Mouse (Mus musculus): Measurements from ENCODE around the gene Trpc4ap. TPM values are rescaled to one million over a fixed set of nuclear protein-coding genes. Genes with fewer than 3 reads are reported as not detected.
"Not testable (repeated sequence)": the region's sequence is repeated elsewhere in the genome, so short reads cannot be mapped to it uniquely, and the experiment has no call there.

Gene Trpc4ap
- total RNA-seq, 2 experiments from 2014 or later, result 81.3 to 82.5 TPM

DNA sequence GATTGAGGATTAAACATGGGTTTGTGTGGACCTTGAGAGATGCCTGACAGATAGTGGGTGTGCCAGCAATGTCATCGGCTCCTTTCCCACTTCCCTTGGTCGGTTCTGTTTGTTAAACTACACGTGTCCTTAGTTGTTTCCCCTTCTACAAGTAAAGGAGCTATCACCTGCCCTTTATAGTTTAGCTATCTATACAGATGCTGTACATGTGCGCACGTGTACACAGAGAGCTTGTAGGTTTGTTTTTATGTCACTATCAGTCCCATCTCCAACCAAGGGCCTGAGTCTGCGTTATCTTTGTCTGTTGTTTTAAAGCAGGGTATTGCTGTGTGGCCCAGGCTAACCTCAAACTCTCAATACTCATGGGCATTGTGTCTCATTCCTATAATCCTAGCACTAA lies 68.2 kb downstream of the Trpc4ap start:
- intact Hi-C loops (cut with DNase I), result no loop called here
- no peak for DNase-seq

- intact Hi-C loops (cut with DNase I), result no loop called here
These were observed 69.6 kb downstream of the Trpc4ap start for GRCm38 (mm10) chr2:155622606-155623005.

GRCm38 (mm10) chr2:155619817-155620216 lies 72.4 kb downstream of the Trpc4ap start:
- DNase-seq, result peak; percentile 86 to 95
- intact Hi-C loops (cut with DNase I), result loop anchor here (2.0 kb wide), 1 partner anchor 103 kb away; the partner anchor contains the start of gene Acss2

More at GRCm38 (mm10) chr2:155622606-155623005, 69.6 kb downstream of the Trpc4ap start:
- DNase-seq, result no peak

DNA sequence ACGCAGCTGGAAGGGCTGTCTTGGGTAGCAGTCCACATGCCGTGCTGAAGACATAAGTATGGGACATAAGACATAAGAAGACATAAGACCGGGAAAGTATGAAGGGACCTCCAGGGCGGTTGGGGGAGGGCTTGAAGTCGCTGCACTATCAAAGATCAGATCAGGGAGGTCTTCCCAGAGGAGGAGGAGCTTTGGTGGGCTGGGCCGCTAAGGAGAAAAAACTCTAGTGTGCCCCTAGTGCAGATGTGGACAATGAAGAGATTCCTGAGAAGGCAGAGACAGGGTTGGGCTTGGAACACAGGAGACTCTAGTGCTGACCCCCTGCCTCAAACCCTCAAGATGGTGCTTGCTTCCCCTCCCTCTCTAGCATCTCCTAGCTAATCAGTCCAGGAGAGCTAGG lies 75.2 kb downstream of the Trpc4ap start:
- intact Hi-C loops (cut with DNase I), result no loop called here
- DNase-seq, result no peak

DNA sequence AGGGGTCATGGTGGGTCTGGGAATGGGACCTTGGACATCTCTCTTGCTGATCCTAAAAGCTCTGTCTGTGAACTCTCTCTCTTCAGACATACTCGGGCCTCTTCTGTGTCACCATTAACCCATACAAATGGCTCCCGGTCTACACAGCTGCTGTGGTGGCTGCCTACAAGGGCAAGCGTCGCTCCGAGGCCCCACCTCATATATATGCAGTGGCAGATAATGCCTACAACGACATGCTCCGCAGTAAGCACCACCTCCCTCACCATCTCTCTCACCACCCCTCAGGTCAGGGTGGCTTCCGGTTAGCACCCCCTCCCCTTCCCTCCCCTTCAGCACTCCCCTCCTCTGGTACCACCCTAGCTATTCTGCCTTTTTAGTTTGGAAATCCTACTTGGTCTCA lies 78.2 kb downstream of the Trpc4ap start:
- DNase-seq, result no peak
- intact Hi-C loops (cut with DNase I), result no loop called here

- intact Hi-C loops (cut with DNase I), result no loop called here
- DNase-seq, result peak; percentile 55 to 73
These were observed 78.8 kb downstream of the Trpc4ap start for GRCm38 (mm10) chr2:155613326-155613755.

- intact Hi-C loops (cut with DNase I), result no loop called here
- no peak for DNase-seq
These were observed 80.2 kb downstream of the Trpc4ap start for GRCm38 (mm10) chr2:155611834-155612550.

GRCm38 (mm10) chr2:155610978-155611377 lies 81.2 kb downstream of the Trpc4ap start, which contains the start of gene Myh7b:
TSS of gene Myh7b (plus strand) at chr2:155611212.
- no peak for DNase-seq
- intact Hi-C loops (cut with DNase I), result no loop called here

GRCm38 (mm10) chr2:155606360-155606759 lies 85.8 kb downstream of the Trpc4ap start:
- DNase-seq, result peak; percentile 55 to 66
- intact Hi-C loops (cut with DNase I), result no loop called here

DNA sequence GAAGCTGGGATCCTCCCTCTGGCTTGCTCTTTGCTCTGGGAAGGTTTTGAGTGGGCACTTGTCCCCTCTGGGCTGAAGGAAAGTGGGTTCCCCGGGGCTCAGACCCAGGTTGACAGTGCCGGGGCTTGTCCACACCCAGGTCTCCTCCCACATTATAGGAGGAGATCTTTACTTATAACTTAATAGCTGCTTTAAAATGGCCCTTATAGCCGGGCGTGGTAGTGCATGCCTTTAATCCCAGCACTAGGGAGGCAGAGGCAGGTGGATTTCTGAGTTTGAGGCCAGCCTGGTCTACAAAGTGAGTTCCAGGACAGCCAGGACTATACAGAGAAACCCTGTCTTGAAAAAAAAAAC lies 87.0 kb downstream of the Trpc4ap start:
- intact Hi-C loops (cut with DNase I), result not testable (repeated sequence)

GRCm38 (mm10) chr2:155604560-155605235 lies 87.5 kb downstream of the Trpc4ap start:
- intact Hi-C loops (cut with DNase I), result no loop called here
- no peak for DNase-seq

More for the DNA sequence above, 87.0 kb downstream of the Trpc4ap start:
- DNase-seq, result not testable (repeated sequence)

GRCm38 (mm10) chr2:155603707-155604106 lies 88.5 kb downstream of the Trpc4ap start:
- DNase-seq, result peak in 1 of 2 experiments; percentile 26
- intact Hi-C loops (cut with DNase I), result no loop called here

GRCm38 (mm10) chr2:155595516-155595915 lies 96.7 kb downstream of the Trpc4ap start:
- intact Hi-C loops (cut with DNase I), result no loop called here
- DNase-seq, result no peak

- no peak for DNase-seq
- intact Hi-C loops (cut with DNase I), result no loop called here
These were observed 99.3 kb downstream of the Trpc4ap start for GRCm38 (mm10) chr2:155592854-155593283.

DNA sequence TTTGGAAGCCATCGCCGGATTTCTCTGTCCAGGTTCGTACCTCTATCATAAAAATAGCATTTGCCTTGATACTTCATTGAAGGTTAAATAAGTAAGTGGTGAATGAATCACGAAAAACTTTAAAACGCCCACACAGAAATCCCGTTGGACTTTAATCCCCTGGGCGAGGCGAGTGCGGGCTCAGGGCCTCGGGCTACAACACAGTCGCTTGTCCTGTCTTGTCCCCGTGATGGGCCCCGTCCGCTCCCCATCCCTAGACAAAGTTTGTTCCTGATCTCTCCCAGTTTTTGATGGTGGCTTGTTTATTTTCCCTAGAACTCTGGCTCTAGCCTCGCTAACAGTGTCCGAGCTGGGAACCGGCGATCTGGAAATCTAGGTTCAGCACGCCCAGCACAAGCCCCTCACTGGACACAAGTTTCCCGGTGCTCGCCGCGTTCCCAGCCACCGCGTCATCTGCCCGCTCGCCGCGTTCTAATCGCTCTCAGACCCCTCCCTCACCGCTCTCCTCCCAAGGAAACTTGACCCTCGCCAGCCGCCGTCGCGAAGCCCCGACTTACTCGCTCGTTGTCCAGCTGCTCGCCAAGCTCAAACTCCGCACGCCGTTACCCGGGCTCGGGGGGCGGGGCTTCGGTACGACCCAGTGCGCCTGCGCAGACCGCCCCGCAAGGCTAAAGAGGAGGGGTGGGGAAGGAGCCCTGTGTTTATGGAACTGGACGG lies 99.9 kb downstream of the Trpc4ap start, which contains the start of gene Gss:
TSS of gene Gss (minus strand) at position 674 of the 717 bp plus-strand sequence.
- peak; percentile 100 for DNase-seq
- intact Hi-C loops (cut with DNase I), result no loop called here

DNA sequence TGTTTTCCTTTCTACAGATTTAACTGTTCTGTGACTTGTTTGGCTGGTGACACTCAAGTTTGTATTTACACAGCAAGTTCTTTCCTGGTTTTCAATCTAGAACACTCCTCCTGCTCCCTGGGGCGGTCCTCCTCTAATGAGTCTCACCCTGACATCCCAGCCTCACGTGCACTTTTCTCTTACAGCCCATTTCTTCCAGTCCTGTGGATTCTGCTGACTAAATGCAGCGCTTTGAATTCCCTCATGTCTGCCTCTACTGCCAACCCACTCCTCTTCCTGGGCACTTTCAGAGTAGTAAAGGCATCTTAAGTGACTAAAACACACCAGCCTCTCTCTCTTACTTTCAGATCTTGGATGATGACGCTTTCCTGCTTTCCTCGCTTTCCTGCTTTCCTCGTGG lies 100.5 kb downstream of the Trpc4ap start:
- intact Hi-C loops (cut with DNase I), result no loop called here
- DNase-seq, result no peak

DNA sequence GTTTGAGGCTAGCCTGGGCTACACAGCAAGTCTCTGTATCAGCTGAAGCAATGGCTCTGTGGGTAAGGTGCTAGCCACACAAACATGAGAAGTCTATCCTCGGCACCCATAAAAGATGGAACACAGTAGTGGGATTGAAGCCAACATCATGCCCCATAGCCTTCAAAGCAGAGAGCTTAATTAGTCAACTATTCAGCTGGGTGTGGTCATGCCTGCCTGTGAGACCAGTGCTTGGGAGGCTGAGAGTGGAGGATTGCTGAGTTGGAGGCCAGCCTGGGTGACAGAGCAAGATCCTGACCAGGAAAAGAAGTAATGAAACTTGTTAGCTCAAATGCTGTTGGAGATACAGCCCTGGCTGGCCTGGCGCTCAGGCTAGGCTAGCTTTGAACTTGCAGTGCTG lies 101.3 kb downstream of the Trpc4ap start:
- intact Hi-C loops (cut with DNase I), result no loop called here
- DNase-seq, result no peak

DNA sequence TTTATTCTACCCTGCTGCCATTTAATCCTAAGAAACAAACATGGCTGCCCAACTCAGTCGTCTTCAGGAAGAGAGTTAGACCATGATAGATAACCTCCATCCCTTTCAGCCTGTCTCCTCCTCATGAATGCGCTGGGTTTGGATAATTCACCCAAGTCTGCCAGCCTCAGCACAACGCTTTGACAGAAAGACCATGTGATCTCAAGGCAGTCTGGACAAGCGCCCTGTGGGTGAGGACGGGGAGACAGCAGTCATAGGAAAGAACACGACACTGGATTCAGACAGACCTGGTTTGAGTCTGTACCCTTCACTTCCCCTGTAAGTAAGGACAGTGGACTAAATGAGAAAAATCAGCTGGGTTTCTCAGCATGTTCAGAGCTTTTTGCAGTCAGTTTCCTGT lies 102.7 kb downstream of the Trpc4ap start:
- no peak for DNase-seq
- intact Hi-C loops (cut with DNase I), result no loop called here

DNA sequence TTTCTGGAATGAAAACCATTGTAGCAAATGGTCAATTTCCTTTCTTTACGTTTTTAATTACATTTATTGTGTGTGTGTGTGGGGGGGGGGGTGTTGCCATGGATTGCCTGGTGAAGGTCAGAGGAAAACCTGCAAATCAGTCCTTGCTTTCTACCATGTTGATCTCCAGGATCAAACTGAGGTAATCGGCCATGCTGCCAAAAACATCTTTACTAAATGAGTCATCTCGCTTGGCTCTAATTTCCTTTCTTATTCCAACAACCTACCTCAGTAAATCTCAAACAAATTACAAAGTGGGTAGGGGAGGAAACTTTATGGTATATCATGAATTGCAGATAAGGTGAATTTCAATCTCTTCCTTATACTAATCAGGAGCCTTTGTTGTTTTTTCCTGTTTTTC lies 104.0 kb downstream of the Trpc4ap start:
- intact Hi-C loops (cut with DNase I), result no loop called here
- no peak for DNase-seq

DNA sequence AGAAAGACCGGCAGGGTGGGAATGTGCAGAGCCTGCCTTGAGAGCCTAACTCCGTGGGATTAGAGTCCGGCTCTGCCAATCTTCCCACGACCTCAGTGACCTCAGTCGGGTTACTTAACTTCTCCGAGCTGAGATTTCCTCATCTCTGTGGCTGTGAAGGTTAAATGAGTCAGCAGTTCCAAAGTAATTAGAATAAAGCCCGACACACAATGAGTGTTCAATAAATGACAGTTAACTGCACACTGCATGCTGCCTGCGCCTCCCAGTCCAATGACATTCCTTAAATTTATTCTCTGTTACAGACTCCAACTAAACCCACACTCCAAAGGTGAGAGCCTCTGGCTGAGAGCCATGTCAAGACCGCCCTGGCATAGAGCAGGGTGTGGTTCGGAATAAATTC lies 106.7 kb downstream of the Trpc4ap start:
- intact Hi-C loops (cut with DNase I), result no loop called here
- DNase-seq, result no peak

DNA sequence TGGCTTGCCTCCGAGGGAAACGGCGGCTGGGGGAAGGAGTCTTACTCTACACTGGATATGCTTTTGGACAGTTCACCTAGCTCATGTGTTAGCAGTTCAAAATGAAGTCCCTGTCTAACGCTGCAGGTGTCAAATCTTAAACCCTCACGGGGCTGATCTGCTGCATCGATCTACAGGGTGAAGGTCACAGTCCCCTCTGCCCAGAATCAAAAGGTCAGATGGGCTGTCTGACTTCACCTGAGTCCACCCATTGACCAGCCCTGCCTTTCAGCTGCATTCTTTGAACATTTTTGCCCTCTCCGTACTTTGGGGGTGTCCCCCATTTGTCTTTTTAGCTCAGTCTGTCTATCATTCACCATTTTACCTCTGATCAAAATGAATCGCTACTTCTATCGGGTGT lies 107.1 kb downstream of the Trpc4ap start:
- intact Hi-C loops (cut with DNase I), result no loop called here
- no peak for DNase-seq
